Mouse (Mus musculus): ENCODE measurements around the gene Ripk1. TPM values are rescaled to one million over a fixed set of nuclear protein-coding genes. Genes with fewer than 3 reads are reported as not detected.
A peak's percentile ranks its signal among the peaks of the same experiment; 100 is the strongest.

Ripk1 gene
- polyA plus RNA-seq, 1 experiment from 2014 or later: 8.7 TPM

DNA sequence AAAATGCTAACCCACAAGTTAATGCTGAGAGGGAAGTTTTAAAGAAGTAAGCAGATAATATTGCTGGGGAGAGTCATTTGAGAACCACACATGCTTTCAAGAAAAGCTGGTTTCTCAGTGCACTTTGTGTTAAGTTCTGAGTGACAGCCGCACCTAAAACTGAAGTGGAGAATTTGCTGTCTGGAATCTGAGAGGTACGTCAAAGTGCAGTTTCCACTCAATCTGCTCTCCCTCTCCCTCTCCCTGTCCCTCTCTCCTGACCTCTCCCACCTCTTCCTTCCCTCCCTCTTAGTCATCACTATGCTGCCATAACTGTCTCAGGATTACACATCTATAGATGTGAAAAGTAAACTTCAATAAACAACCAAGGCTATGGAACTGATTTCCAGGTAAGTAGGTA, 19.8 kb downstream of the Ripk1 start:
- Histone ChIP-seq H3K36me3 (ENCODE audit: control insufficient read depth, insufficient read depth, low read length) (peaks cover 79% of the 10 kb centered on the region), H3K27ac (replicated peaks in 1 of 2; ENCODE audit: control insufficient read depth in 1 of 2, insufficient read depth in 1 of 2, low read depth in 2 of 2, low read length in 2 of 2) (no peak overlapping the region), H3K9ac (ENCODE audit: low read length) (no peak overlapping the region), H3K9me3 (ENCODE audit: control insufficient read depth, low read length) (no peaks in the 10 kb centered on the region), H3K27me3 (ENCODE audit: control insufficient read depth, insufficient read depth, low read length) (no peaks in the 10 kb centered on the region), H3K4me1 (ENCODE audit: control insufficient read depth in 2 of 2, insufficient read depth in 2 of 2, low read length in 2 of 2) (no peaks in the 10 kb centered on the region), H3K4me3 (ENCODE audit: control insufficient read depth in 1 of 2, insufficient read depth in 1 of 2, low read depth in 1 of 2, low read length in 2 of 2) (no peak overlapping the region), H3K4me2 (ENCODE audit: low read length) (no peak overlapping the region)
- ATAC-seq (ENCODE audit: insufficient number of reproducible peaks, insufficient read depth, low FRiP score, low read depth): no peak
- 72% methylated on average over 2 of the region's 2 CpGs for WGBS

GRCm38 (mm10) chr13:34032041-34032440, 29.9 kb downstream of the Ripk1 start:
- 76% methylated on average over 2 of the region's 2 CpGs for WGBS
- H3K36me3 ChIP-seq (ENCODE audit: control insufficient read depth, insufficient read depth, low read length): peaks cover 75% of the 10 kb centered on the region
- ATAC-seq (ENCODE audit: insufficient number of reproducible peaks, insufficient read depth, low FRiP score, low read depth): no peak

DNA sequence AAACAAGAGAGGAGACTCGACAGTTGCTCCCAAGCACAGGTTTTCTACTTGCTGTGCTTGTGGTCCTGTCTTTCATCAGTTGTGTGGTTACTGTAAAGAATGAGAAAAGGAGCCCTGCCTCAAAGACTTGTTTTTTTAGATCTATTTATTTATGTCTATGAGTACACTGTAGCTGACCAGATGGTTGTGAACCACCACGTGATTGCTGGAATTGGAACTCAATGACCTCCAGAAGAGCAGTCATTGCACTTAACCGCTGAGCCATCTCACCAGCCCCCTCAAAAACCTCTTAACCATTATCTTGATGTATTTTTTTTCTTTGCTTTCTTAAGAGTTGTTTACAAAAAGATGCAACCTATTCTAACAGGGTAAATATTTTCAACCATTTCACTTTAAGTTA, 33.3 kb downstream of the Ripk1 start:
- no peak for ATAC-seq (ENCODE audit: insufficient number of reproducible peaks, insufficient read depth, low FRiP score, low read depth)
- H3K27me3 ChIP-seq (ENCODE audit: control insufficient read depth, insufficient read depth, low read length): no peaks in the 10 kb centered on the region
- no peak overlapping the region for H3K4me2 ChIP-seq (ENCODE audit: low read length)
- H3K4me3 ChIP-seq (ENCODE audit: control insufficient read depth in 1 of 2, insufficient read depth in 1 of 2, low read depth in 1 of 2, low read length in 2 of 2): no peak overlapping the region
- WGBS: 72% methylated on average over 3 of the region's 3 CpGs
- H3K36me3 ChIP-seq (ENCODE audit: control insufficient read depth, insufficient read depth, low read length): peaks cover 42% of the 10 kb centered on the region
- H3K4me1 ChIP-seq (ENCODE audit: control insufficient read depth in 2 of 2, insufficient read depth in 2 of 2, low read length in 2 of 2): peaks cover 8 to 18% of the 10 kb centered on the region in 2 experiments
- H3K9me3 ChIP-seq (ENCODE audit: control insufficient read depth, low read length): no peaks in the 10 kb centered on the region
- H3K9ac ChIP-seq (ENCODE audit: low read length): no peak overlapping the region
- no peak overlapping the region for H3K27ac ChIP-seq (replicated peaks in 1 of 2; ENCODE audit: control insufficient read depth in 1 of 2, insufficient read depth in 1 of 2, low read depth in 2 of 2, low read length in 2 of 2)

More at GRCm38 (mm10) chr13:34032041-34032440, 29.9 kb downstream of the Ripk1 start:
- Histone ChIP-seq H3K4me1 (ENCODE audit: control insufficient read depth in 2 of 2, insufficient read depth in 2 of 2, low read length in 2 of 2) (peaks cover 2 to 4% of the 10 kb centered on the region in 2 experiments), H3K27me3 (ENCODE audit: control insufficient read depth, insufficient read depth, low read length) (no peaks in the 10 kb centered on the region), H3K9ac (ENCODE audit: low read length) (no peak overlapping the region), H3K27ac (replicated peaks in 1 of 2; ENCODE audit: control insufficient read depth in 1 of 2, insufficient read depth in 1 of 2, low read depth in 2 of 2, low read length in 2 of 2) (no peak overlapping the region), H3K4me3 (ENCODE audit: control insufficient read depth in 1 of 2, insufficient read depth in 1 of 2, low read depth in 1 of 2, low read length in 2 of 2) (no peak overlapping the region), H3K4me2 (ENCODE audit: low read length) (no peak overlapping the region), H3K9me3 (ENCODE audit: control insufficient read depth, low read length) (no peaks in the 10 kb centered on the region)

GRCm38 (mm10) chr13:34036726-34037125, 34.6 kb downstream of the Ripk1 start:
- H3K4me2 ChIP-seq (ENCODE audit: low read length): no peak overlapping the region
- no peaks in the 10 kb centered on the region for H3K9me3 ChIP-seq (ENCODE audit: control insufficient read depth, low read length)
- H3K27ac ChIP-seq (replicated peaks in 1 of 2; ENCODE audit: control insufficient read depth in 1 of 2, insufficient read depth in 1 of 2, low read depth in 2 of 2, low read length in 2 of 2): peak overlapping the region; percentile 64 to 91
- 71% methylated on average over 5 of the region's 5 CpGs for WGBS
- H3K9ac ChIP-seq (ENCODE audit: low read length): peak overlapping the region; percentile 96
- no peak for ATAC-seq (ENCODE audit: insufficient number of reproducible peaks, insufficient read depth, low FRiP score, low read depth)
- peaks cover 8 to 18% of the 10 kb centered on the region in 2 experiments for H3K4me1 ChIP-seq (ENCODE audit: control insufficient read depth in 2 of 2, insufficient read depth in 2 of 2, low read length in 2 of 2)
- H3K36me3 ChIP-seq (ENCODE audit: control insufficient read depth, insufficient read depth, low read length): peaks cover 31% of the 10 kb centered on the region
- H3K27me3 ChIP-seq (ENCODE audit: control insufficient read depth, insufficient read depth, low read length): no peaks in the 10 kb centered on the region
- no peak overlapping the region for H3K4me3 ChIP-seq (ENCODE audit: control insufficient read depth in 1 of 2, insufficient read depth in 1 of 2, low read depth in 1 of 2, low read length in 2 of 2)

DNA sequence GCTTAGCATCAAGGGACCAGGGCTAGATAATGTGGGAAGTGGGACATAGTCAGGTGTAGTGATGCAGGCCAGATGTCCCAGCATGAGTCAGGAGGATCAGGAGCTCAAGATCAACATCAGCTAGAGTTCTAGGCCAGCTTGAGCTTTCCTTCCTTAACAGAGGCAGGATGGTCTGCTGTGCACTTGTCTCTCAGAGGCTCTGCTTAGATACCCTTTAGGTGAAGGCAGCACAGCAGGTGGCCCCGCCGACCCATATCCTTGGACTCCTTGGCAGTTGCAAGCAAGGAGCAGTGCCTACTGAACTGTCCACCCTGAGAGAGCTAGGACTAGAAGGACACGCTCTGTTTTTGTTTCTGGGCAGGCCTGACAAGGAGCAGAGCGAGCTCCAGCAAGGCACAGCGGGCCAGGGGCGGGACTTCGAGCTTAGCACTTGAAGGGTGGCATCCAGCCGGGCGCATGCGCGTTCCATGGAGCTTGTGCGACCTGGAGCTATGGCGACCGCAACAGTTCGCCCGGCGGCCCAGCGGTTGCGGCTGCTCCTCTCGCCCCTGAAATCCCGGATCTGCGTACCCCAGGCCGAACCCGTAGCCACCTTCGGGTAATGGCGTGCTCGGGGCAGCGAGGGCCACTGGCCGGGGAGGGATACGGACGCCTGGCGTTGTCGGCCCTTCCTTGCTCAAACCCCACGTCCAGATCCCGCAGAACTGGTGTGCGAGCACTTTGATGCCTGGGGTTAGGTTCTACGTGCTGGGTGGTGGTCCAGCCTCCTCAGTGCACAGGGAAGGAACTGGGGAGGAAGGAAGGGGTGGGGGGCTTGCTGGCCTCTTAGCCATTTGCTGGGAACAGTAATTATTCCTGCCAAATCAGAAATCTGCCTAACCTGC, 35.3 kb downstream of the Ripk1 start, which contains the start of gene Bphl:
TSS of gene Bphl (plus strand) at position 426 of the 884 bp plus-strand sequence.
- under 1% methylated on average over 37 of the region's 37 CpGs for WGBS
- peak within 1 kb of the TSS; percentile 86 for H3K4me2 ChIP-seq (ENCODE audit: low read length)
- peak; percentile 90 for ATAC-seq (ENCODE audit: insufficient number of reproducible peaks, insufficient read depth, low FRiP score, low read depth)

DNA sequence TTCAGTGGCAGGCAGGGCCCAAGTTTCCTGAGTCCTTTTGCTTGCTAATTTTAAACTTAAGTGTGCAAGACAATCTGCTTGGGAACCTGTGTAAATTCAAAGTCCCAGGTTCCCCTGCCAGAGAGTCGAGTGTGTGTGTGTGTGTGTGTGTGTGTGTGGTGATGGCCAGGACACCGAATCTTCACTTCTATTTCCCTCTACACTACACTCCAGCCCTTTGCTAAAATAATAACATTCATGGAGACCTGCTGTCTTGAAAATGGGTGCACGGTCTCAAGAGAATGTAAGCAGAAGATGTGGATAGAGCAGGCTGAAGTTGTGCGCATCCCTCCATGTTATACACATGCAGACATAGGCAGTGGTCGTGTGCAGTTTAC, 35.9 kb downstream of the Ripk1 start:
- no peaks in the 10 kb centered on the region for H3K27me3 ChIP-seq (ENCODE audit: control insufficient read depth, insufficient read depth, low read length)
- peak overlapping the region; percentile 73 to 91 for H3K27ac ChIP-seq (replicated peaks in 1 of 2; ENCODE audit: control insufficient read depth in 1 of 2, insufficient read depth in 1 of 2, low read depth in 2 of 2, low read length in 2 of 2)
- H3K4me2 ChIP-seq (ENCODE audit: low read length): peak overlapping the region; percentile 86
- 46% methylated on average over 5 of the region's 5 CpGs for WGBS
- peaks cover 8 to 18% of the 10 kb centered on the region in 2 experiments for H3K4me1 ChIP-seq (ENCODE audit: control insufficient read depth in 2 of 2, insufficient read depth in 2 of 2, low read length in 2 of 2)
- H3K36me3 ChIP-seq (ENCODE audit: control insufficient read depth, insufficient read depth, low read length): peaks cover 18% of the 10 kb centered on the region
- no peaks in the 10 kb centered on the region for H3K9me3 ChIP-seq (ENCODE audit: control insufficient read depth, low read length)
- H3K9ac ChIP-seq (ENCODE audit: low read length): peak overlapping the region; percentile 96
- peak overlapping the region; percentile 72 to 86 for H3K4me3 ChIP-seq (ENCODE audit: control insufficient read depth in 1 of 2, insufficient read depth in 1 of 2, low read depth in 1 of 2, low read length in 2 of 2)
- ATAC-seq (ENCODE audit: insufficient number of reproducible peaks, insufficient read depth, low FRiP score, low read depth): no peak

More for the DNA sequence above, 35.3 kb downstream of the Ripk1 start, which contains the start of gene Bphl:
- Histone ChIP-seq H3K27me3 (ENCODE audit: control insufficient read depth, insufficient read depth, low read length) (no peaks in the 10 kb centered on the region), H3K9ac (ENCODE audit: low read length) (peak within 1 kb of the TSS; percentile 96), H3K9me3 (ENCODE audit: control insufficient read depth, low read length) (no peaks in the 10 kb centered on the region), H3K36me3 (ENCODE audit: control insufficient read depth, insufficient read depth, low read length) (peaks cover 24% of the 10 kb centered on the region), H3K4me1 (ENCODE audit: control insufficient read depth in 2 of 2, insufficient read depth in 2 of 2, low read length in 2 of 2) (peaks cover 8 to 18% of the 10 kb centered on the region in 2 experiments), H3K4me3 (ENCODE audit: control insufficient read depth in 1 of 2, insufficient read depth in 1 of 2, low read depth in 1 of 2, low read length in 2 of 2) (peak within 1 kb of the TSS; percentile 72 to 86), H3K27ac (replicated peaks in 1 of 2; ENCODE audit: control insufficient read depth in 1 of 2, insufficient read depth in 1 of 2, low read depth in 2 of 2, low read length in 2 of 2) (peak within 1 kb of the TSS; percentile 73 to 91)

- H3K27me3 ChIP-seq (ENCODE audit: control insufficient read depth, insufficient read depth, low read length): no peaks in the 10 kb centered on the region
- peaks cover 8 to 18% of the 10 kb centered on the region in 2 experiments for H3K4me1 ChIP-seq (ENCODE audit: control insufficient read depth in 2 of 2, insufficient read depth in 2 of 2, low read length in 2 of 2)
- H3K4me3 ChIP-seq (ENCODE audit: control insufficient read depth in 1 of 2, insufficient read depth in 1 of 2, low read depth in 1 of 2, low read length in 2 of 2): peak overlapping the region in 1 of 2 experiments; percentile 86; a peak in 1 of 4 replicates
- peak overlapping the region; percentile 96 for H3K9ac ChIP-seq (ENCODE audit: low read length)
- peak overlapping the region; percentile 86 for H3K4me2 ChIP-seq (ENCODE audit: low read length)
- 60% methylated on average over 8 of the region's 8 CpGs for WGBS
- H3K36me3 ChIP-seq (ENCODE audit: control insufficient read depth, insufficient read depth, low read length): peaks cover 9% of the 10 kb centered on the region
- no peaks in the 10 kb centered on the region for H3K9me3 ChIP-seq (ENCODE audit: control insufficient read depth, low read length)
- no peak overlapping the region for H3K27ac ChIP-seq (replicated peaks in 1 of 2; ENCODE audit: control insufficient read depth in 1 of 2, insufficient read depth in 1 of 2, low read depth in 2 of 2, low read length in 2 of 2)
- no peak for ATAC-seq (ENCODE audit: insufficient number of reproducible peaks, insufficient read depth, low FRiP score, low read depth)
These were observed 36.8 kb downstream of the Ripk1 start for GRCm38 (mm10) chr13:34038901-34039341.

All from heart, embryonic 14.5 days (tissue).